ENCODE assay signal across 23 mouse cellular contexts in genomic region chr15:93705651-93706050, GRCm38 (mm10).
DNase-seq lines count a peak whose midpoint lies in the region; ATAC-seq and TF ChIP-seq lines count a peak whose summit lies in the region.
"Had no signal": no experiment of that assay in that cellular context is flagged by ENCODE, and none has a peak within 500 bp of the region (broad histone marks: within the 10 kb centered on the region; RNA-seq: fewer than 3 reads in every experiment).

No protein-coding gene starts in this region.

- no peak overlapping the region for H3K4me2 ChIP-seq in limb, embryonic 14.5 days (replicated peaks; ENCODE audit: low read depth, low read length, severe bottlenecking)
- no peak overlapping the region for H3K4me2 ChIP-seq in stomach, embryonic 15.5 days
- no peak overlapping the region for H3K4me2 ChIP-seq in stomach, postnatal 0 days (replicated peaks; ENCODE audit: low read depth)
- H3K4me2 ChIP-seq in embryonic facial prominence, embryonic 15.5 days (replicated peaks): no peak overlapping the region
- no peak overlapping the region for H3K4me2 ChIP-seq in hindbrain, embryonic 13.5 days
- H3K4me2 ChIP-seq: forebrain, embryonic 13.5 days; heart, embryonic 11.5 days; hindbrain, embryonic 15.5 days had no signal

- ATAC-seq in limb, embryonic 14.5 days (ENCODE audit: low FRiP score, low read depth): peak; percentile 49
- no peak for ATAC-seq in stomach, embryonic 15.5 days (ENCODE audit: insufficient read depth, low FRiP score, low read depth)
- ATAC-seq in stomach, postnatal 0 days (ENCODE audit: low FRiP score, low TSS enrichment): no peak
- no peak for ATAC-seq in embryonic facial prominence, embryonic 15.5 days (ENCODE audit: insufficient number of reproducible peaks, low FRiP score, low TSS enrichment, low read depth)
- ATAC-seq in hindbrain, embryonic 13.5 days (ENCODE audit: low FRiP score): no peak
- ATAC-seq: activated CD4-positive, CD25-positive, alpha-beta regulatory T cell, adult 4 months; CD4-positive, CD25-positive, alpha-beta regulatory T cell, adult 4 months; forebrain, embryonic 13.5 days; forebrain, embryonic 16.5 days had no signal

- no peak overlapping the region for H3K27ac ChIP-seq in limb, embryonic 14.5 days (replicated peaks; ENCODE audit: low read depth, low read length)
- no peak overlapping the region for H3K27ac ChIP-seq in limb, embryonic 10.5 days
- H3K27ac ChIP-seq in stomach, embryonic 15.5 days: 0 out of 2 replicates have a peak overlapping the region, but pooled peaks have one; percentile 16
- no peak overlapping the region for H3K27ac ChIP-seq in stomach, postnatal 0 days (replicated peaks)
- peak overlapping the region; percentile 69; the same call in 1 of the 2 replicates for H3K27ac ChIP-seq in embryonic facial prominence, embryonic 15.5 days (replicated peaks)
- H3K27ac ChIP-seq in hindbrain, embryonic 13.5 days: no peak overlapping the region
- H3K27ac ChIP-seq: forebrain, embryonic 10.5 days; forebrain, embryonic 13.5 days; hindbrain, embryonic 15.5 days had no signal

- H3K9me3 ChIP-seq in limb, embryonic 14.5 days (ENCODE audit: control insufficient read depth, low read length): no peaks in the 10 kb centered on the region
- H3K9me3 ChIP-seq in limb, embryonic 10.5 days (replicated peaks): no peaks in the 10 kb centered on the region
- no peaks in the 10 kb centered on the region for H3K9me3 ChIP-seq in stomach, embryonic 15.5 days
- H3K9me3 ChIP-seq in stomach, postnatal 0 days (ENCODE audit: control insufficient read depth, low read length): no peaks in the 10 kb centered on the region
- H3K9me3 ChIP-seq in embryonic facial prominence, embryonic 15.5 days (replicated peaks): no peaks in the 10 kb centered on the region
- H3K9me3 ChIP-seq in hindbrain, embryonic 13.5 days: no peaks in the 10 kb centered on the region
- H3K9me3 ChIP-seq: forebrain, embryonic 10.5 days; forebrain, embryonic 13.5 days; hindbrain, embryonic 10.5 days; hindbrain, embryonic 15.5 days had no signal

- no peak for TF ChIP-seq CTCF in stomach, postnatal 0 days (IDR thresholded peaks at IDR 0.05; ENCODE audit: low read depth)

- peaks cover 36% of the 10 kb centered on the region for H3K4me1 ChIP-seq in limb, embryonic 14.5 days (ENCODE audit: control insufficient read depth, insufficient read depth, low read length)
- peaks cover 34% of the 10 kb centered on the region for H3K4me1 ChIP-seq in limb, embryonic 10.5 days
- H3K4me1 ChIP-seq in stomach, embryonic 15.5 days: no peaks in the 10 kb centered on the region
- H3K4me1 ChIP-seq in stomach, postnatal 0 days (replicated peaks; ENCODE audit: control insufficient read depth, insufficient read depth): no peaks in the 10 kb centered on the region
- H3K4me1 ChIP-seq in embryonic facial prominence, embryonic 15.5 days: peaks cover 33% of the 10 kb centered on the region
- H3K4me1 ChIP-seq in hindbrain, embryonic 13.5 days (replicated peaks): no peaks in the 10 kb centered on the region
- H3K4me1 ChIP-seq: hindbrain, embryonic 15.5 days had no signal

- no peak for DNase-seq in limb, embryonic 14.5 days (ENCODE audit: low spot score)
- no peak for DNase-seq in limb, embryonic 10.5 days (ENCODE audit: low spot score)
- DNase-seq in stomach, postnatal 0 days (ENCODE audit: low spot score): no peak
- no peak for DNase-seq in kidney, postnatal 36 days
- DNase-seq: adrenal gland, adult 8-10 months; adrenal gland, postnatal 25 days; cerebellum, adult 11-12 months; cerebellum, adult 8-10 months; cerebellum, postnatal 10 days; cerebellum, postnatal 36 days; embryo, embryonic 11 days; heart, postnatal 36 days had no signal

- H3K4me3 ChIP-seq in limb, embryonic 14.5 days (replicated peaks; ENCODE audit: low read length): no peak overlapping the region
- no peak overlapping the region for H3K4me3 ChIP-seq in limb, embryonic 10.5 days
- no peak overlapping the region for H3K4me3 ChIP-seq in stomach, embryonic 15.5 days (replicated peaks)
- no peak overlapping the region for H3K4me3 ChIP-seq in stomach, postnatal 0 days (ENCODE audit: low read depth, low read length)
- no peak overlapping the region for H3K4me3 ChIP-seq in embryonic facial prominence, embryonic 15.5 days (replicated peaks)
- H3K4me3 ChIP-seq in hindbrain, embryonic 13.5 days: no peak overlapping the region
- H3K4me3 ChIP-seq: forebrain, embryonic 10.5 days; forebrain, embryonic 13.5 days; hindbrain, embryonic 10.5 days; hindbrain, embryonic 15.5 days had no signal

- TF ChIP-seq POLR2A in limb, embryonic 14.5 days (IDR thresholded peaks at IDR 0.05; ENCODE audit: borderline replicate concordance, extremely low read depth, insufficient read depth, insufficient read length): no peak

- H3K9ac ChIP-seq in limb, embryonic 14.5 days (ENCODE audit: low read depth, low read length, severe bottlenecking): no peak overlapping the region
- H3K9ac ChIP-seq in stomach, embryonic 15.5 days: no peak overlapping the region
- H3K9ac ChIP-seq in stomach, postnatal 0 days (ENCODE audit: low read length): no peak overlapping the region
- H3K9ac ChIP-seq in embryonic facial prominence, embryonic 15.5 days: no peak overlapping the region
- no peak overlapping the region for H3K9ac ChIP-seq in hindbrain, embryonic 13.5 days
- H3K9ac ChIP-seq: forebrain, embryonic 13.5 days; hindbrain, embryonic 15.5 days had no signal

- H3K36me3 ChIP-seq in limb, embryonic 14.5 days (ENCODE audit: control insufficient read depth, insufficient read depth, low read length): no peaks in the 10 kb centered on the region
- H3K36me3 ChIP-seq in limb, embryonic 10.5 days: no peaks in the 10 kb centered on the region
- no peaks in the 10 kb centered on the region for H3K36me3 ChIP-seq in stomach, embryonic 15.5 days
- H3K36me3 ChIP-seq in stomach, postnatal 0 days (ENCODE audit: control insufficient read depth, insufficient read depth, low read length): no peaks in the 10 kb centered on the region
- no peaks in the 10 kb centered on the region for H3K36me3 ChIP-seq in embryonic facial prominence, embryonic 15.5 days
- H3K36me3 ChIP-seq in hindbrain, embryonic 13.5 days: no peaks in the 10 kb centered on the region
- H3K36me3 ChIP-seq: forebrain, embryonic 10.5 days; hindbrain, embryonic 10.5 days; hindbrain, embryonic 15.5 days had no signal

- no peaks in the 10 kb centered on the region for H3K27me3 ChIP-seq in limb, embryonic 14.5 days (ENCODE audit: control insufficient read depth, insufficient read depth, low read length)
- no peaks in the 10 kb centered on the region for H3K27me3 ChIP-seq in limb, embryonic 10.5 days (ENCODE audit: low read depth, poor library complexity, severe bottlenecking)
- no peaks in the 10 kb centered on the region for H3K27me3 ChIP-seq in stomach, embryonic 15.5 days (replicated peaks)
- H3K27me3 ChIP-seq in stomach, postnatal 0 days (ENCODE audit: control insufficient read depth, insufficient read depth, low read length): no peaks in the 10 kb centered on the region
- H3K27me3 ChIP-seq in embryonic facial prominence, embryonic 15.5 days: no peaks in the 10 kb centered on the region
- no peaks in the 10 kb centered on the region for H3K27me3 ChIP-seq in hindbrain, embryonic 13.5 days
- H3K27me3 ChIP-seq: forebrain, embryonic 13.5 days; hindbrain, embryonic 15.5 days had no signal

- WGBS in limb, embryonic 14.5 days: 51% methylated on average over 4 of the region's 4 CpGs
- 82% methylated on average over 4 of the region's 4 CpGs for WGBS in limb, embryonic 10.5 days
- 78% methylated on average over 4 of the region's 4 CpGs for WGBS in stomach, embryonic 15.5 days
- 80% methylated on average over 4 of the region's 4 CpGs for WGBS in stomach, postnatal 0 days
- WGBS in embryonic facial prominence, embryonic 15.5 days: 75% methylated on average over 4 of the region's 4 CpGs
- 70% methylated on average over 4 of the region's 4 CpGs for WGBS in hindbrain, embryonic 13.5 days

- TF ChIP-seq EP300 in stomach, postnatal 0 days (optimal IDR thresholded peaks at IDR 0.05): no peak

Comparison
In these comparisons a context has a peak if more than half of its experiments do, and no peak if none do; other contexts are left out.
1. H3K27ac ChIP-seq: peak in stomach, embryonic 15.5 days (single experiment) and embryonic facial prominence, embryonic 15.5 days (single experiment); none in limb, embryonic 14.5 days (single experiment), limb, embryonic 10.5 days (single experiment), stomach, postnatal 0 days (single experiment) and hindbrain, embryonic 13.5 days (single experiment).